Mouse (Mus musculus) splenic B cell, adult 2 months (primary cell): Measurements from ENCODE around the gene Zfp385a.
A peak's percentile ranks its signal among the peaks of the same experiment; 100 is the strongest.

ENCODE experiments used
- DNase-seq: peaks from one replicate; pipeline ENCODE4 v3.0.0-alpha.2; 2011; ENCODE audit warnings: low read depth, low spot score
- H3K27me3 ChIP-seq: 2 replicates; pipeline ENCODE4 v1.6.1; 2012; ENCODE audit warnings: mild to moderate bottlenecking, low read length, moderate library complexity, mixed read lengths; ENCODE audit not compliant: control insufficient read depth, poor library complexity, insufficient read depth, severe bottlenecking
- H3K36me3 ChIP-seq: 2 replicates; pipeline ENCODE4 v1.6.1; 2012; ENCODE audit warnings: mild to moderate bottlenecking, low read length, moderate library complexity, mixed read lengths; ENCODE audit not compliant: control insufficient read depth, poor library complexity, insufficient read depth, severe bottlenecking

The Zfp385a gene

DNA sequence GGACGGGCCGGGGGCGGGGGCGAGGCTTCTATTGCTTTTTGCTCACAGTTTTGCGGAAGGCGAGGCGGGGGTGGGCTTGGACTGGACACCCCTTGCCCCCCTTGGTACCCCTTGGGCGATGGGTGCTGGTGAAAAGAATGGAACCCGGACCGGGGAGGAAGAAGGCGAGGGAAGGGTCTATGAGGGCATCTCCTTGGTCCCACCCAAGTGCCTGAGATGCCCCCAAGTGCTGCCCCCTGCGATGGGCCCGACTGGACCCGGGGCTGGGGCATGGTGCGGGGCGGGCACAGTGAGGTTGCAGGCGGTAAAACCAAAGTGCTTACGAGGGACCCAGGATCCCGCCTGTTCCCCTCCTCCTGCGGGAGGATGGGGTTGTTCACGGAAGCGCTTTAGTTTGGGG is 25.7 kb downstream of the Zfp385a start:
- H3K36me3 ChIP-seq: peaks cover 2% of the 10 kb centered on the region
- DNase-seq: no peak
- H3K27me3 ChIP-seq: no peaks in the 10 kb centered on the region

DNA sequence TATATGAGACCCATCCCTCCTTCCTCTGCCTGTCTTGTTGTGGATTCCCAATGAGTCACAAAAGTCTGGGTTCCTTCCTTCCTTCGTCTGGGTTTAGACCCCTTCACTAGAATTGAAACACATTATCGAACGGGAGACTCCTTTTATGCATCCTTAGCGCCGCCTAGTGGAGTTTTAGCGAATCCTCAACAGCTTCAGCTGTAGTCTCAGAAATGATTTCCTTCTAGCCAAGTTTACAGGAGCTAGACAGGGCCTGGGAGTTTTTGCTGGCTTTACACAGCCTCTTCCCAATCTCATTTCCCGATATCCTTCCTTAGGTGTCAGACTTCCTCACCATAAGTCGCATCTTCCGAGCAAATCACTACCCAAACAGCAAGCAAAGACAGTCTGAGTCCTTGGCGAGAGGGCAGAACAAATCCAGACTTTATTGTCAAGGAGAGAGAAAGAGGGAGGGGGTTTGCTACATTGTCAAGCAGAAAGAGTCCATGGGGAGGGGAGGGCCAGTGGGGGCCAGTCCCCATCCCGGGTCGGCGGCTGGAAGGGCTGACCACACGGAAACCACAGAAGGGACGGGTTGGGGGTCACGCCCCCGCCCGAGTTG is 26.3 kb downstream of the Zfp385a start:
- H3K27me3 ChIP-seq: no peaks in the 10 kb centered on the region
- peaks cover 2% of the 10 kb centered on the region for H3K36me3 ChIP-seq
- peak; percentile 76 for DNase-seq

- H3K27me3 ChIP-seq: no peaks in the 10 kb centered on the region
- DNase-seq: peak; percentile 20
- no peaks in the 10 kb centered on the region for H3K36me3 ChIP-seq
Observed at GRCm38 (mm10) chr15:103310365-103310910, 29.5 kb downstream of the Zfp385a start, which contains the start of gene Gpr84. TSS of gene Gpr84 (minus strand) at chr15:103310612.

GRCm38 (mm10) chr15:103308876-103309580 is 30.9 kb downstream of the Zfp385a start:
- peak; percentile 30 for DNase-seq
- no peaks in the 10 kb centered on the region for H3K36me3 ChIP-seq
- no peaks in the 10 kb centered on the region for H3K27me3 ChIP-seq

- H3K36me3 ChIP-seq: no peaks in the 10 kb centered on the region
Observed at GRCm38 (mm10) chr15:103308056-103308875, 31.6 kb downstream of the Zfp385a start.

GRCm38 (mm10) chr15:103307125-103307524 is 32.8 kb downstream of the Zfp385a start:
- peak; percentile 96 for DNase-seq
- Histone ChIP-seq H3K27me3 (no peaks in the 10 kb centered on the region), H3K36me3 (no peaks in the 10 kb centered on the region)

More at GRCm38 (mm10) chr15:103308056-103308875, 31.6 kb downstream of the Zfp385a start:
- no peaks in the 10 kb centered on the region for H3K27me3 ChIP-seq
- DNase-seq: peak; percentile 32

DNA sequence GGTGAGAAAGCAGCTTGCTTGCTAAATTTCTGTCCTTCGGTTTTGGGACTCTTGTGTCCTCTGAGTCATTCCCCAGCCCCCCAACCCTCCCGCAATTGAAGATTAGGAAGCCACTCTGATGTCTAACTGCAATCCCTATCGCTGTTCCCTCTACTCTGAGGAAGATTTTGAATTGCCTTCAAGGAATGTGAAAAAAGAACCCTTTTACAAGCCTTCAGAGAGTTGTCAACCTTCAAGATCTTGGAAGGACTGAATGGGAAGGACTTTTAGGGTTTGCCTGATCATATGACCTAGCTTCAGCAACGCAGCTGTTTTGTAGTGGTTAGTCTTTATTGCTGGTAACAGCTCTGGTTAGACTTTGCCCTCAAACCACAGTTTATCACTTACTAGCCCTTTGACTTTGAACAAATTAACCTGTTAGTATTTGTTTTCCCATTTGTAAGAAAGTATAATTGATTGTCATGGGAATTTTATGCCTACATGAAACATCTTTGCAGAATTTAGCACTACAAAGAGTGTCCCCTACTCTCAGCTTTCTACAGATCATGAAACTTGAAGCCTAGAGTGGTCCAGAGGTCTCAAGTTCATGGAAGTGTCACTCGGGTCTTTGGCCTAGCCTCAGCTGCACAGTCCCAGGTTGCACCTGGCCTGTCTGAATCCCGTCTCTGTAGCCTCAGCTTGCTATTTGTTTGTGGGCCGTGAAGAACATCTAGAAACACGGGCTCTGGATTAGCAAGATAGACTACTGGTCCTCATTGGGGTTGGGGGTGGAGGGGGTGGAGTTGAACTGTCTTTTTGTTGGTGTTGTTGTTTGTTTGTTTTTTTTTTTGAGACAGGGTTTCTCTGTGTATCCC is 33.9 kb downstream of the Zfp385a start:
- H3K27me3 ChIP-seq: no peaks in the 10 kb centered on the region
- H3K36me3 ChIP-seq: no peaks in the 10 kb centered on the region

GRCm38 (mm10) chr15:103305070-103305678 is 34.7 kb downstream of the Zfp385a start:
- DNase-seq: peak; percentile 94
- Histone ChIP-seq H3K36me3 (no peaks in the 10 kb centered on the region), H3K27me3 (no peaks in the 10 kb centered on the region)

More for the DNA sequence above, 33.9 kb downstream of the Zfp385a start:
- no peak for DNase-seq

DNA sequence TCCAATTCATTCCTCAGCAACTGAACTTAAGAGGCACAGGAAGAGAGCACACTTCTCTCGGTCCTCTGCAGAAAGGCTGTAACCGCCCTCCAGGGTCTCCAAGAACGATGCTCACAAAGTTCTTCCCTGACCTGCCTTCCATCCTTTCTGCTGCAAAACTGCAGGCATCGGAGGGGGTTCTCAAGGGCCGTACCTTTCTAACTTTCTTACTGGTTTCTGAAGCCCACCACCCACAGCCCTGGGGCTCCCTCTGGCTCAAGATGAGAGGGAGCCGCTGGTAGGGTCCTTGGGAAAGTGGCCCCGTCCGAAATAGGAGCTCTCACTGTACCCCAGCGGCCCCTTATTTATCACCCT is 35.3 kb downstream of the Zfp385a start:
- Histone ChIP-seq H3K27me3 (no peaks in the 10 kb centered on the region), H3K36me3 (no peaks in the 10 kb centered on the region)
- peak; percentile 13 for DNase-seq

DNA sequence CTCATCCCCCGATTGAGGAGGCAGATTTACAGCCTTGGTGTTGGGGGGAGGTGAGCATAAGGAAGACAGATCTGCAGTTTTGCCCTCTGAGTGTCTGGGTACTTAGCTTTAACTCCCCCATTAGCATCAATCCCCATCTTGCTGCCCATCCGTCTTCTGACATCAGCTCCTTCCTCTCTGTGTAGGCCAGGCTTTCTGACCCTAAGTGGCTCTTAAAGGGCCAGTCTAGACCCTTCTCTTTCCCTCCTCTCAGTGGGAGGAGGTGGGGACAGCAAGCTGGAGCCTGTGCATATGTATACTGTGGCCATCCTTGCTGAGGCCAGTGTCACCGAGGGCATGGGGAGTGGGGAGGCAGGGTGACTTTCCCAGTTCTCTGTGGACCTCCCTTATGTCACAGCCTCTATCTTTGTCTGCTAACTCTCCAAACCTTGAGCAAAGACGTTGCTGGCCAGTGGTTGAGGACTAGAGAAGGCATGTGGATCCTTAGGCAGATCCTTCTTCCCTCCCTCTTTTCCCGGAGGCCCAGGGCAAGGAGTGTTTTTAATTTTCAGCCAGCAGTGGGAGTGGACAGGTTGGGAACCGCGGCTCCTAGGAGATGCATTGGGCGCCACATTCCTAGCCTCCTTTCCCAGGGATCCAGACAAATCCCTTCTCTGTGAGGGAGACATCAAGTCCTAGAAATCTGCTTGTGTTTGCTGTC is 35.8 kb downstream of the Zfp385a start:
- Histone ChIP-seq H3K36me3 (no peaks in the 10 kb centered on the region), H3K27me3 (no peaks in the 10 kb centered on the region)
- no peak for DNase-seq

GRCm38 (mm10) chr15:103302341-103303021 is 37.4 kb downstream of the Zfp385a start:
- no peak for DNase-seq
- Histone ChIP-seq H3K36me3 (no peaks in the 10 kb centered on the region; the same call in 1 of the 2 replicates), H3K27me3 (no peaks in the 10 kb centered on the region)

GRCm38 (mm10) chr15:103301547-103302340 is 38.1 kb downstream of the Zfp385a start:
- Histone ChIP-seq H3K27me3 (no peaks in the 10 kb centered on the region), H3K36me3 (peaks cover under 1% of the 10 kb centered on the region; the same call in 1 of the 2 replicates)
- no peak for DNase-seq
